Mouse (Mus musculus): ENCODE data around the gene Aamp.

Aamp gene

GRCm38 (mm10) chr1:74235938-74236589, 48.5 kb downstream of the Aamp start, which contains the start of gene Arpc2:
Gene Arpc2 (plus strand): TSS chr1:74236084.
- peak; percentile 99 for DNase-seq

GRCm38 (mm10) chr1:74230992-74231391, 53.5 kb downstream of the Aamp start:
- no peak for DNase-seq

GRCm38 (mm10) chr1:74229942-74230341, 54.6 kb downstream of the Aamp start:
- DNase-seq = no peak
